Mouse (Mus musculus) embryonic facial prominence, embryonic 12.5 days (tissue): ENCODE results near the gene Zfp275. TPM values are rescaled to one million over a fixed set of nuclear protein-coding genes. Genes with fewer than 3 reads are reported as not detected.
"Not testable (repeated sequence)": the region's sequence is repeated elsewhere in the genome, so short reads cannot be mapped to it uniquely, and the experiment has no call there.

ENCODE experiments used
- ATAC-seq: fragments of 200-750 bp; cut with Nextera tagmentation; 2 replicates; pipeline ENCODE4 v1.8.0; 2017; ENCODE audit not compliant: insufficient number of reproducible peaks, insufficient read depth, low FRiP score, low TSS enrichment
- H3K27ac ChIP-seq: fragments of 300-500 bp; sonication (generic); 2 replicates; pipeline ENCODE4 v1.5.1; 2016; ENCODE audit warnings: mild to moderate bottlenecking
- H3K27me3 ChIP-seq: fragments of 300-500 bp; sonication (generic); 2 replicates; pipeline ENCODE4 v1.6.1; 2016; ENCODE audit warnings: mild to moderate bottlenecking, moderate library complexity
- H3K36me3 ChIP-seq: fragments of 300-500 bp; sonication (generic); 2 replicates; pipeline ENCODE4 v1.6.1; 2016; ENCODE audit warnings: mild to moderate bottlenecking
- H3K4me1 ChIP-seq: fragments of 300-500 bp; sonication (generic); 2 replicates; pipeline ENCODE4 v1.6.1; 2016
- H3K4me2 ChIP-seq: fragments of 300-500 bp; sonication (generic); replicated peaks from 2 replicates; pipeline ENCODE4 v1.6.1; 2016; ENCODE audit warnings: mild to moderate bottlenecking, moderate library complexity
- H3K4me3 ChIP-seq: fragments of 300-500 bp; sonication (generic); 2 replicates; pipeline ENCODE4 v1.5.1; 2016; ENCODE audit warnings: mild to moderate bottlenecking
- H3K9ac ChIP-seq: fragments of 300-500 bp; sonication (generic); 2 replicates; pipeline ENCODE4 v1.6.1; 2016; ENCODE audit warnings: mild to moderate bottlenecking, moderate library complexity
- H3K9me3 ChIP-seq: fragments of 300-500 bp; sonication (generic); 2 replicates; pipeline ENCODE4 v1.6.1; 2016; ENCODE audit warnings: mild to moderate bottlenecking, moderate library complexity
- WGBS: fragments of 180-500 bp; shearing (Covaris S2); methylation state at CpG from one replicate; pipeline ENCODE4 v1.1.7; 2016; 5-methylcytosine and 5-hydroxymethylcytosine counted together
- polyA plus RNA-seq: library from polyadenylated mRNA; unstranded; fragments of >200 nt; fragmentation: Nextera tagmentation; extraction: Ambion mirVana; gene quantifications from 2 replicates; pipeline ENCODE4 v1.2.1, GENCODE M21; 2016

Gene Zfp275
- polyA plus RNA-seq, 1 experiment from 2014 or later, result 21.6 TPM

- H3K36me3 ChIP-seq, result no peaks in the 10 kb centered on the region
- no peaks in the 10 kb centered on the region; the same call in 1 of the 2 replicates for H3K27me3 ChIP-seq
- H3K9ac ChIP-seq, result no peak overlapping the region
- H3K4me3 ChIP-seq, result no peak overlapping the region
- WGBS, result 85% methylated on average over 1 of the region's 1 CpGs
- no peak for ATAC-seq
- H3K27ac ChIP-seq, result no peak overlapping the region
- no peaks in the 10 kb centered on the region for H3K9me3 ChIP-seq
- H3K4me1 ChIP-seq, result no peaks in the 10 kb centered on the region
- no peak overlapping the region for H3K4me2 ChIP-seq
Observed at GRCm38 (mm10) chrX:73344346-73344745, 1.9 kb downstream of the Zfp275 start.

GRCm38 (mm10) chrX:73356163-73356562 lies 13.7 kb downstream of the Zfp275 start:
- no peak for ATAC-seq
- no peak overlapping the region for H3K4me2 ChIP-seq
- no peak overlapping the region for H3K4me3 ChIP-seq
- WGBS, result 88% methylated on average over 2 of the region's 2 CpGs
- H3K27me3 ChIP-seq, result no peaks in the 10 kb centered on the region
- H3K27ac ChIP-seq, result no peak overlapping the region
- H3K9ac ChIP-seq, result no peak overlapping the region
- H3K36me3 ChIP-seq, result peaks cover 32% of the 10 kb centered on the region
- no peaks in the 10 kb centered on the region for H3K9me3 ChIP-seq
- H3K4me1 ChIP-seq, result no peaks in the 10 kb centered on the region

GRCm38 (mm10) chrX:73356719-73357118 lies 14.3 kb downstream of the Zfp275 start:
- Histone ChIP-seq H3K4me1 (no peaks in the 10 kb centered on the region), H3K36me3 (peaks cover 32% of the 10 kb centered on the region), H3K27me3 (no peaks in the 10 kb centered on the region), H3K9me3 (no peaks in the 10 kb centered on the region), H3K9ac (no peak overlapping the region), H3K4me2 (no peak overlapping the region), H3K27ac (no peak overlapping the region), H3K4me3 (no peak overlapping the region)
- ATAC-seq, result no peak
- WGBS, result 88% methylated on average over 1 of the region's 1 CpGs

GRCm38 (mm10) chrX:73363291-73363690 lies 20.9 kb downstream of the Zfp275 start:
- no peaks in the 10 kb centered on the region for H3K27me3 ChIP-seq
- H3K9me3 ChIP-seq, result no peaks in the 10 kb centered on the region
- H3K4me2 ChIP-seq, result no peak overlapping the region
- no peak for ATAC-seq
- no peaks in the 10 kb centered on the region for H3K4me1 ChIP-seq
- H3K4me3 ChIP-seq, result no peak overlapping the region
- no peaks in the 10 kb centered on the region for H3K36me3 ChIP-seq
- no peak overlapping the region for H3K9ac ChIP-seq
- H3K27ac ChIP-seq, result no peak overlapping the region

GRCm38 (mm10) chrX:73384419-73384818 lies 42.0 kb downstream of the Zfp275 start:
- no peak for ATAC-seq
- Histone ChIP-seq H3K4me2 (no peak overlapping the region), H3K9ac (no peak overlapping the region), H3K9me3 (no peaks in the 10 kb centered on the region), H3K4me1 (no peaks in the 10 kb centered on the region), H3K36me3 (no peaks in the 10 kb centered on the region), H3K27me3 (no peaks in the 10 kb centered on the region), H3K27ac (no peak overlapping the region), H3K4me3 (no peak overlapping the region)
- WGBS, result 58% methylated on average over 6 of the region's 6 CpGs

- no peak overlapping the region for H3K9ac ChIP-seq
- H3K27ac ChIP-seq, result no peak overlapping the region
- H3K27me3 ChIP-seq, result no peaks in the 10 kb centered on the region
- no peaks in the 10 kb centered on the region for H3K9me3 ChIP-seq
- H3K4me1 ChIP-seq, result no peaks in the 10 kb centered on the region
- H3K36me3 ChIP-seq, result no peaks in the 10 kb centered on the region
- 25% methylated on average over 1 of the region's 1 CpGs for WGBS
- no peak overlapping the region for H3K4me2 ChIP-seq
- no peak for ATAC-seq
- H3K4me3 ChIP-seq, result no peak overlapping the region
Observed at GRCm38 (mm10) chrX:73384924-73385323, 42.5 kb downstream of the Zfp275 start.

- Histone ChIP-seq H3K9me3 (no peaks in the 10 kb centered on the region), H3K4me2 (no peak overlapping the region), H3K27me3 (peaks cover 2% of the 10 kb centered on the region; the same call in 1 of the 2 replicates), H3K9ac (no peak overlapping the region), H3K4me3 (no peak overlapping the region), H3K4me1 (no peaks in the 10 kb centered on the region), H3K36me3 (no peaks in the 10 kb centered on the region), H3K27ac (no peak overlapping the region)
- no peak for ATAC-seq
- 87% methylated on average over 4 of the region's 4 CpGs for WGBS
Observed at GRCm38 (mm10) chrX:73391481-73391880, 49.1 kb downstream of the Zfp275 start.

GRCm38 (mm10) chrX:73396446-73396845 lies 54.0 kb downstream of the Zfp275 start:
- H3K27ac ChIP-seq, result no peak overlapping the region
- no peak overlapping the region for H3K4me2 ChIP-seq
- no peak for ATAC-seq
- no peaks in the 10 kb centered on the region for H3K36me3 ChIP-seq
- no peak overlapping the region for H3K9ac ChIP-seq
- H3K4me1 ChIP-seq, result no peaks in the 10 kb centered on the region
- 80% methylated on average over 1 of the region's 1 CpGs for WGBS
- H3K9me3 ChIP-seq, result no peaks in the 10 kb centered on the region
- H3K4me3 ChIP-seq, result no peak overlapping the region
- H3K27me3 ChIP-seq, result peaks cover 6% of the 10 kb centered on the region; the same call in 1 of the 2 replicates

- WGBS, result 78% methylated on average over 2 of the region's 2 CpGs
- H3K4me1 ChIP-seq, result not testable (repeated sequence)
Observed at GRCm38 (mm10) chrX:73398636-73399035, 56.2 kb downstream of the Zfp275 start, which contains the start of gene Gm18336. Gene Gm18336, minus strand, starts transcription at chrX:73398736.

GRCm38 (mm10) chrX:73400951-73401350 lies 58.5 kb downstream of the Zfp275 start:
- ATAC-seq, result no peak
- Histone ChIP-seq H3K27ac (no peak overlapping the region), H3K36me3 (no peaks in the 10 kb centered on the region), H3K4me3 (no peak overlapping the region), H3K4me1 (no peaks in the 10 kb centered on the region), H3K9me3 (no peaks in the 10 kb centered on the region), H3K27me3 (0 out of 2 replicates have a peak, but pooled peaks cover 6% of the 10 kb centered on the region), H3K4me2 (no peak overlapping the region), H3K9ac (no peak overlapping the region)
- WGBS, result 91% methylated on average over 20 of the region's 20 CpGs

More at GRCm38 (mm10) chrX:73398636-73399035, 56.2 kb downstream of the Zfp275 start, which contains the start of gene Gm18336:
- H3K9ac ChIP-seq, ATAC-seq, H3K4me3 ChIP-seq, H3K27me3 ChIP-seq, H3K9me3 ChIP-seq, H3K36me3 ChIP-seq, H3K4me2 ChIP-seq, H3K27ac ChIP-seq: not testable (repeated sequence)

GRCm38 (mm10) chrX:73401616-73402015 lies 59.2 kb downstream of the Zfp275 start:
- no peak for ATAC-seq

More at GRCm38 (mm10) chrX:73401616-73402015, 59.2 kb downstream of the Zfp275 start:
- no peak overlapping the region for H3K27ac ChIP-seq
- H3K27me3 ChIP-seq, result 0 out of 2 replicates have a peak, but pooled peaks cover 3% of the 10 kb centered on the region
- H3K9me3 ChIP-seq, result no peaks in the 10 kb centered on the region
- WGBS, result 92% methylated on average over 12 of the region's 12 CpGs
- H3K4me2 ChIP-seq, result no peak overlapping the region
- H3K36me3 ChIP-seq, result no peaks in the 10 kb centered on the region
- H3K9ac ChIP-seq, result no peak overlapping the region
- H3K4me3 ChIP-seq, result no peak overlapping the region
- no peaks in the 10 kb centered on the region for H3K4me1 ChIP-seq
